31 mouse cellular contexts compared by ENCODE assay signal in genomic region chr10:82844090-82844489, GRCm38 (mm10). TPM values are rescaled to one million over a fixed set of nuclear protein-coding genes. Genes with fewer than 3 reads are reported as not detected.
DNase-seq lines count a peak whose midpoint lies in the region; ATAC-seq and TF ChIP-seq lines count a peak whose summit lies in the region.
"Had no signal": no experiment of that assay in that cellular context is flagged by ENCODE, and none has a peak within 500 bp of the region (broad histone marks: within the 10 kb centered on the region; RNA-seq: fewer than 3 reads in every experiment).

No protein-coding gene starts in this region.

- no peak overlapping the region for H3K27ac ChIP-seq in limb, embryonic 14.5 days (replicated peaks; ENCODE audit: low read depth, low read length)
- H3K27ac ChIP-seq in limb, embryonic 10.5 days, result no peak overlapping the region
- peak overlapping the region; percentile 20; the same call in 1 of the 2 replicates for H3K27ac ChIP-seq in ES-E14 (ENCODE audit: insufficient read depth, low read depth, low read length, poor library complexity, severe bottlenecking)
- H3K27ac ChIP-seq in embryonic facial prominence, embryonic 11.5 days (replicated peaks; ENCODE audit: low read depth, low read length), result no peak overlapping the region
- H3K27ac ChIP-seq: heart, embryonic 10.5 days; hindbrain, embryonic 12.5 days; hindbrain, postnatal 0 days; intestine, embryonic 15.5 days; layer of hippocampus, adult 2 months; liver, embryonic 14.5 days; macrophage; midbrain, embryonic 15.5 days; neural tube, embryonic 15.5 days had no signal

- TF ChIP-seq POLR2A in limb, embryonic 14.5 days (IDR thresholded peaks at IDR 0.05; ENCODE audit: borderline replicate concordance, extremely low read depth, insufficient read depth, insufficient read length), result no peak

- no peak overlapping the region for H3K4me2 ChIP-seq in limb, embryonic 14.5 days (replicated peaks; ENCODE audit: low read depth, low read length, severe bottlenecking)
- no peak overlapping the region for H3K4me2 ChIP-seq in embryonic facial prominence, embryonic 11.5 days (ENCODE audit: low read depth, low read length)
- H3K4me2 ChIP-seq: hindbrain, embryonic 12.5 days; intestine, embryonic 15.5 days; midbrain, embryonic 15.5 days; neural tube, embryonic 15.5 days had no signal

- in situ Hi-C loops in ES-E14 (cut with MboI; ENCODE audit: low sequenced_read_pairs in 2 of 2, unreplicated experiment in 2 of 2), result no loop called here

- H3K4me3 ChIP-seq in limb, embryonic 14.5 days (replicated peaks; ENCODE audit: low read length), result no peak overlapping the region
- H3K4me3 ChIP-seq in limb, embryonic 10.5 days, result no peak overlapping the region
- H3K4me3 ChIP-seq in ES-E14 (ENCODE audit: insufficient read depth in 1 of 2, low read depth in 1 of 2, low read length in 2 of 2, poor library complexity in 1 of 2, severe bottlenecking in 1 of 2), result no peak overlapping the region
- no peak overlapping the region for H3K4me3 ChIP-seq in embryonic facial prominence, embryonic 11.5 days (ENCODE audit: low read depth, low read length)
- H3K4me3 ChIP-seq: erythroblast, embryonic 14.5 days; heart, embryonic 10.5 days; hindbrain, embryonic 12.5 days; intestine, embryonic 15.5 days; layer of hippocampus, adult 2 months; midbrain, embryonic 15.5 days; neural tube, embryonic 15.5 days had no signal

- H3K36me3 ChIP-seq in limb, embryonic 14.5 days (ENCODE audit: control insufficient read depth, insufficient read depth, low read length), result no peaks in the 10 kb centered on the region
- no peaks in the 10 kb centered on the region for H3K36me3 ChIP-seq in limb, embryonic 10.5 days
- no peaks in the 10 kb centered on the region for H3K36me3 ChIP-seq in ES-E14 (ENCODE audit: control insufficient read depth, insufficient read depth, low read length, poor library complexity, severe bottlenecking)
- H3K36me3 ChIP-seq in embryonic facial prominence, embryonic 11.5 days (replicated peaks; ENCODE audit: control insufficient read depth, insufficient read depth, low read depth, low read length), result no peaks in the 10 kb centered on the region
- H3K36me3 ChIP-seq: heart, embryonic 10.5 days; hindbrain, embryonic 12.5 days; intestine, embryonic 15.5 days; midbrain, embryonic 15.5 days; neural tube, embryonic 15.5 days had no signal

- no peak for ATAC-seq in limb, embryonic 14.5 days (ENCODE audit: low FRiP score, low read depth)
- 0 out of 2 replicates have a peak, but pooled peaks have one; percentile 18 for ATAC-seq in embryonic facial prominence, embryonic 11.5 days (replicated peaks; ENCODE audit: insufficient number of reproducible peaks, low FRiP score, low TSS enrichment, low read depth)
- ATAC-seq: forebrain, embryonic 14.5 days; hindbrain, postnatal 0 days; intestine, embryonic 15.5 days; midbrain, embryonic 15.5 days had no signal

- DNase-seq in limb, embryonic 14.5 days (ENCODE audit: low spot score), result peak; percentile 34
- no peak for DNase-seq in limb, embryonic 10.5 days (ENCODE audit: low spot score)
- DNase-seq in ES-E14 (ENCODE audit: low read depth, low spot score), result no peak
- DNase-seq in embryonic facial prominence, embryonic 11.5 days (ENCODE audit: low spot score), result peak; percentile 54
- peak; percentile 43 for DNase-seq in forelimb bud, embryonic 11.5 days (ENCODE audit: low read depth, low spot score)
- DNase-seq in cerebellum, adult 8-10 months, result no peak
- no peak for DNase-seq in urinary bladder, postnatal 10 days (ENCODE audit: low spot score)
- no peak for DNase-seq in layer of hippocampus, postnatal 14 days (ENCODE audit: low spot score in 2 of 2)
- DNase-seq: adrenal gland, adult 8-10 months; cerebellum, adult 9-10 months; gastrocnemius, postnatal 14 days; heart, postnatal 36 days; kidney, adult 2 months; kidney, postnatal 36 days; liver; lung, adult 2 months; lung, postnatal 10 days; retina, postnatal 1 day; right cerebral cortex, postnatal 14 days; thymus, postnatal 14 days had no signal

- no peaks in the 10 kb centered on the region for H3K9me3 ChIP-seq in limb, embryonic 14.5 days (ENCODE audit: control insufficient read depth, low read length)
- H3K9me3 ChIP-seq in limb, embryonic 10.5 days (replicated peaks), result no peaks in the 10 kb centered on the region
- H3K9me3 ChIP-seq in ES-E14 (ENCODE audit: control insufficient read depth, insufficient read depth, low read depth, low read length), result no peaks in the 10 kb centered on the region
- no peaks in the 10 kb centered on the region for H3K9me3 ChIP-seq in embryonic facial prominence, embryonic 11.5 days (replicated peaks; ENCODE audit: control insufficient read depth, low read length)
- H3K9me3 ChIP-seq: heart, embryonic 10.5 days; hindbrain, embryonic 12.5 days; intestine, embryonic 15.5 days; midbrain, embryonic 15.5 days; neural tube, embryonic 15.5 days had no signal

- no peaks in the 10 kb centered on the region for H3K4me1 ChIP-seq in limb, embryonic 14.5 days (ENCODE audit: control insufficient read depth, insufficient read depth, low read length)
- no peaks in the 10 kb centered on the region for H3K4me1 ChIP-seq in limb, embryonic 10.5 days
- H3K4me1 ChIP-seq in ES-E14 (ENCODE audit: control insufficient read depth in 2 of 2, insufficient read depth in 2 of 2, low read length in 2 of 2, poor library complexity in 1 of 2), result peaks cover 4 to 12% of the 10 kb centered on the region in 2 experiments; a peak in 3 of 4 replicates
- no peaks in the 10 kb centered on the region for H3K4me1 ChIP-seq in embryonic facial prominence, embryonic 11.5 days (ENCODE audit: control insufficient read depth, insufficient read depth, low read length)
- H3K4me1 ChIP-seq: heart, embryonic 10.5 days; hindbrain, embryonic 12.5 days; intestine, embryonic 15.5 days; midbrain, embryonic 15.5 days; neural tube, embryonic 15.5 days had no signal

- H3K9ac ChIP-seq in limb, embryonic 14.5 days (ENCODE audit: low read depth, low read length, severe bottlenecking), result no peak overlapping the region
- H3K9ac ChIP-seq in ES-E14 (ENCODE audit: insufficient read depth, low read depth, low read length, poor library complexity, severe bottlenecking), result no peak overlapping the region
- no peak overlapping the region for H3K9ac ChIP-seq in embryonic facial prominence, embryonic 11.5 days (replicated peaks; ENCODE audit: low read length)
- H3K9ac ChIP-seq: hindbrain, embryonic 12.5 days; intestine, embryonic 15.5 days; liver, embryonic 14.5 days; midbrain, embryonic 15.5 days; neural tube, embryonic 15.5 days had no signal

- no peaks in the 10 kb centered on the region for H3K27me3 ChIP-seq in limb, embryonic 14.5 days (ENCODE audit: control insufficient read depth, insufficient read depth, low read length)
- H3K27me3 ChIP-seq in limb, embryonic 10.5 days (ENCODE audit: low read depth, poor library complexity, severe bottlenecking), result no peaks in the 10 kb centered on the region
- H3K27me3 ChIP-seq in embryonic facial prominence, embryonic 11.5 days (ENCODE audit: control insufficient read depth, insufficient read depth, low read length), result no peaks in the 10 kb centered on the region
- H3K27me3 ChIP-seq: hindbrain, embryonic 12.5 days; intestine, embryonic 15.5 days; midbrain, embryonic 15.5 days; neural tube, embryonic 15.5 days had no signal

- WGBS in limb, embryonic 14.5 days, result 61% methylated on average over 6 of the region's 6 CpGs
- 66% methylated on average over 6 of the region's 6 CpGs for WGBS in limb, embryonic 10.5 days
- 58% methylated on average over 6 of the region's 6 CpGs for WGBS in embryonic facial prominence, embryonic 11.5 days

TF ChIP-seq in ES-E14, 5 proteins besides CTCF, POLR2A, EP300 and RAD21:
- TF ChIP-seq ZNF384 (IDR thresholded peaks at IDR 0.05; ENCODE audit: low read depth, low read length) (no peak), HCFC1 (IDR thresholded peaks at IDR 0.05; ENCODE audit: borderline replicate concordance, insufficient read depth, low read length) (no peak), ZC3H11A (IDR thresholded peaks at IDR 0.05; ENCODE audit: borderline replicate concordance, low read depth, low read length) (no peak), CHD2 (IDR thresholded peaks at IDR 0.05; ENCODE audit: low read depth, low read length) (no peak), MAFK (IDR thresholded peaks at IDR 0.05; ENCODE audit: insufficient read depth, low read depth, low read length) (no peak)

RNA-seq across cellular contexts. Expression of gene Txnrd1, which starts 10.3 kb away (rescaled TPM):
- 67.7 and 71.4 TPM in 2 replicates for polyA plus RNA-seq in limb, embryonic 14.5 days (2012; rRNA removed)
- 87.9 and 97.7 TPM in 2 replicates for polyA plus RNA-seq in limb, embryonic 14.5 days (2014; fragmentation: Nextera tagmentation; extraction: Ambion mirVana)
- polyA plus RNA-seq in limb, embryonic 10.5 days (2016; fragmentation: Nextera tagmentation; extraction: Ambion mirVana), result 168 and 183 TPM in 2 replicates
- total RNA-seq in ES-E14 (2012; rRNA removed), result 107 and 167 TPM in 2 replicates
- polyA plus RNA-seq in embryonic facial prominence, embryonic 11.5 days (2014; fragmentation: Nextera tagmentation; extraction: Ambion mirVana), result 180 and 185 TPM in 2 replicates
- total RNA-seq in layer of hippocampus, postnatal 14 days (2021), result 10 to 100 TPM; 57.7 to 62.8 TPM

RNA-seq across cellular contexts. Expression of gene Eid3, which starts 22.3 kb away (rescaled TPM):
- 0.53 and 0.72 TPM in 2 replicates for polyA plus RNA-seq in limb, embryonic 14.5 days (2012; rRNA removed)
- polyA plus RNA-seq in limb, embryonic 14.5 days (2014; fragmentation: Nextera tagmentation; extraction: Ambion mirVana), result 0.43 and 0.55 TPM in 2 replicates
- polyA plus RNA-seq in limb, embryonic 10.5 days (2016; fragmentation: Nextera tagmentation; extraction: Ambion mirVana), result 0.56 and 0.63 TPM in 2 replicates
- total RNA-seq in ES-E14 (2012; rRNA removed), result 8.9 and 9.3 TPM in 2 replicates
- polyA plus RNA-seq in embryonic facial prominence, embryonic 11.5 days (2014; fragmentation: Nextera tagmentation; extraction: Ambion mirVana), result 0.58 and 0.81 TPM in 2 replicates
- 1 to 10 TPM; 1.8 to 2.8 TPM for total RNA-seq in layer of hippocampus, postnatal 14 days (2021)

Comparison
In these comparisons a context has a peak if more than half of its experiments do, and no peak if none do; other contexts are left out.
1. DNase-seq: peak in limb, embryonic 14.5 days (single experiment), embryonic facial prominence, embryonic 11.5 days (single experiment) and forelimb bud, embryonic 11.5 days (single experiment); none in limb, embryonic 10.5 days (single experiment), ES-E14 (single experiment), cerebellum, adult 8-10 months (single experiment), urinary bladder, postnatal 10 days (single experiment) and layer of hippocampus, postnatal 14 days (0 of 2).